Mouse (Mus musculus) lung, embryonic 15.5 days (tissue): ENCODE results near the gene Ptpn3. TPM values are rescaled to one million over a fixed set of nuclear protein-coding genes. Genes with fewer than 3 reads are reported as not detected.

Source experiments
- ATAC-seq: fragments of 200-750 bp; cut with Nextera tagmentation; 2 replicates; pipeline ENCODE4 v1.8.0; 2017; ENCODE audit warnings: moderate number of reproducible peaks, borderline replicate concordance; ENCODE audit not compliant: low FRiP score, low TSS enrichment; ENCODE audit errors: extremely low read depth
- H3K27ac ChIP-seq: fragments of 300-500 bp; sonication (generic); 2 replicates; pipeline ENCODE4 v1.5.1; 2015; ENCODE audit warnings: moderate library complexity, mild to moderate bottlenecking, inconsistent platforms
- H3K27me3 ChIP-seq: fragments of 300-500 bp; sonication (generic); 2 replicates; pipeline ENCODE4 v1.6.1; 2015; ENCODE audit warnings: inconsistent platforms
- H3K36me3 ChIP-seq: fragments of 300-500 bp; sonication (generic); 2 replicates; pipeline ENCODE4 v1.6.1; 2015; ENCODE audit warnings: inconsistent platforms
- H3K4me1 ChIP-seq: fragments of 300-500 bp; sonication (generic); 2 replicates; pipeline ENCODE4 v1.6.1; 2015; ENCODE audit warnings: inconsistent platforms
- H3K4me2 ChIP-seq: fragments of 300-500 bp; sonication (generic); 2 replicates; pipeline ENCODE4 v1.6.1; 2015; ENCODE audit warnings: inconsistent platforms, mild to moderate bottlenecking, moderate library complexity
- H3K4me3 ChIP-seq: fragments of 300-500 bp; sonication (generic); 2 replicates; pipeline ENCODE4 v1.5.1; 2015; ENCODE audit warnings: mild to moderate bottlenecking, inconsistent platforms
- H3K9ac ChIP-seq: fragments of 300-500 bp; sonication (generic); 2 replicates; pipeline ENCODE4 v1.6.1; 2015; ENCODE audit warnings: inconsistent platforms
- H3K9me3 ChIP-seq: fragments of 300-500 bp; sonication (generic); 2 replicates; pipeline ENCODE4 v1.6.1; 2016; ENCODE audit warnings: inconsistent platforms
- WGBS: fragments of 180-500 bp; shearing (Covaris S2); methylation state at CpG from one replicate; pipeline ENCODE4 v1.1.7; 2015; 5-methylcytosine and 5-hydroxymethylcytosine counted together
- polyA plus RNA-seq: library from polyadenylated mRNA; unstranded; fragments of >200 nt; fragmentation: Nextera tagmentation; extraction: Ambion mirVana; gene quantifications from 2 replicates; pipeline ENCODE4 v1.2.1, GENCODE M21; 2015

Ptpn3 gene
- polyA plus RNA-seq, 1 experiment from 2014 or later: 4.6 TPM

DNA sequence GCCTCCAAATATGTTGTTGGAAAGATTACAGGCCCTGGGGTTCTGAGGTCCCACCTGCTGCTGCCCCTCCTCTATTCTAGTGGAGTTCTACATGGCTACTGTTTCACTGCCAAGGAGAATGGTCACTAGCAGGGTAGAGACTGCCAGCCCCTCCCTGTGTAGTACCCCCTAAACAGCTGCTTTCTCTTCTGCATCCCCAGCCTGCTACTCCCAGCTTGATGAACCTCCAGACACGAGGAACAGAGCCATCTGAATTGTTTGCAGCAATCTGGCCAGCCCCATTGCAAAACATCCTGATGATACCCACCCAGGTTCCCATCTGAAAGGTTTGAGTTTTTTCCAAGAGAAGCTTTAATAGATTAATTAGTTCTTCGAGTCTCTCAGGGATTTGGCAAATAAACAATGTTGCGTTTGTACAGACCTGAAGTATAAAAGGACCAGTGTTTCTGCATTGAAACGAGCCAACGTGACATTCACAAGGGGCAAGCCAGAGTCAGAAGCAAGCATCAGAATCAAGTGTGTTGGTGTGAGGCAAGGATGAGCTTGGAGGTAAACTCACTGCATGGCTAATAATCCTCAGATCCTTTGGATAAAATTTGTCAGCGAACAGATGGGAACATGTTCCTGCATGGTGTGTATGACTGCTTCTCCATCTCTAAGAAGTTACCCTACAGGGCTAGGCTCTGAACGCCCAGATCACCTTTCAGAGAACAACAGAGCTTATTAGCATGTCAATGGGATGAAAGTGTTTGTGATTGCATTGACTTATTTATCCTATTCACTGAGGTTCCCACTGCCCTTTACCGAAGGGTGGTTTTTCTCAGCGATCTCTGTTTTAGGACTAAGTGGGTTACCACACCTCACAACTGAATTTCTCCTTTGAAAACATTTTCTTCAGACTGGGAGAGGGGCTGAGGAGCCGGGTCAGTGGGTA is 138.6 kb downstream of the Ptpn3 start:
- Histone ChIP-seq H3K4me1 (peaks cover 18% of the 10 kb centered on the region; the same call in 1 of the 2 replicates), H3K27me3 (no peaks in the 10 kb centered on the region), H3K9ac (no peak overlapping the region), H3K9me3 (no peaks in the 10 kb centered on the region), H3K4me2 (no peak overlapping the region), H3K4me3 (no peak overlapping the region), H3K27ac (no peak overlapping the region), H3K36me3 (no peaks in the 10 kb centered on the region)
- WGBS: 35% methylated on average over 10 of the region's 10 CpGs
- no peak for ATAC-seq

DNA sequence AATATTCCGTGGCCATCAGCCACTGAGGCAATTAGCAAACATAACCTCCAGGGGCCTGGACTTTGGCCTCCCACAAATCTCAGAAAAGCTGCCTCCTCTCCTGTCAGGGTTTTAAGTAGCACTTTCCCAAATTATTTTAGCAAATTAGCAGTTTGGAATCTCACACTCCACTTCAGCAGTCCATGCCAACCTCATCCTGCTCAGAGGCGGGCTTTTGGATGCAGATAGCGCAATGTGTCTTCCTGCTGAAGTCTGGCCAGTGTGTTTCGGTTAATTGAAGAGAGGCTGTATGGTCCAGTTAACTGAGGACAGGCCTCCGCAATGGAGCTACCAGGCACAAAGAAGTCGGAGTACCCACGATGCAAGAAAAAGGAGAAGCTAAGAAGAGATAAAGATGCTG is 141.1 kb downstream of the Ptpn3 start:
- 71% methylated on average over 7 of the region's 7 CpGs for WGBS
- Histone ChIP-seq H3K4me2 (no peak overlapping the region), H3K36me3 (no peaks in the 10 kb centered on the region), H3K27me3 (no peaks in the 10 kb centered on the region), H3K9me3 (no peaks in the 10 kb centered on the region), H3K4me1 (peaks cover 16% of the 10 kb centered on the region; the same call in 1 of the 2 replicates), H3K27ac (no peak overlapping the region), H3K9ac (no peak overlapping the region), H3K4me3 (no peak overlapping the region)
- ATAC-seq: no peak

DNA sequence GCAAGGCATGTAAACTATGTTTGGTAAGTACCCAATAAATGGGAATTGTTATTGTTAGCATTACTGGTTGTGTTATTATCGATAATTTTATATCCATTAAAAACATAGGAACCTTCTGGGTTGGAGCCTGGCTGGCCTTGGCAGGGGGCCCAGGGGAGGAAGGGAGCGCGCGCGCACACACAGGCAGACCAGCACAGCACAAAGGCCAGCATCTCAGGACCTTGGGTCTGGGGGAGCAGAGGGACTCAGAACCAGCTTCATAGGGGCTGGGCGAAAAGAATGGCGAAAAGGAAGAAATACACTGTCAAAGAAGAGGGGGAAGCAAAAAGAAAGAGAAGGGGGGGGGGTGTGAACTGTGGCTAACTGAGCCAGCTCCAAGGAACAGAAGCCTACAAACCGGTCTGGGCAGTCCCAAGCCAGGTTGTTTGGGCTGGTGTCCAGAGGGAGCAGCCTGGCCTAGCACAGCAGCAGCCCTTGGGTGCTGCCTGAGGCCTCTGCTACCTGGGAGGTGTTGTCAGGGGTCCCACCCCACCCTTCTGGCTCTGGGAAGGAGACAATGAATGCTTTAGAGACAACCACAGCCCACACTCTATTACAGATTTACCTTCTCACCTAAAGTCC is 145.0 kb downstream of the Ptpn3 start:
- ATAC-seq: peak; percentile 82; the same call in 1 of the 2 replicates
- no peaks in the 10 kb centered on the region for H3K9me3 ChIP-seq

DNA sequence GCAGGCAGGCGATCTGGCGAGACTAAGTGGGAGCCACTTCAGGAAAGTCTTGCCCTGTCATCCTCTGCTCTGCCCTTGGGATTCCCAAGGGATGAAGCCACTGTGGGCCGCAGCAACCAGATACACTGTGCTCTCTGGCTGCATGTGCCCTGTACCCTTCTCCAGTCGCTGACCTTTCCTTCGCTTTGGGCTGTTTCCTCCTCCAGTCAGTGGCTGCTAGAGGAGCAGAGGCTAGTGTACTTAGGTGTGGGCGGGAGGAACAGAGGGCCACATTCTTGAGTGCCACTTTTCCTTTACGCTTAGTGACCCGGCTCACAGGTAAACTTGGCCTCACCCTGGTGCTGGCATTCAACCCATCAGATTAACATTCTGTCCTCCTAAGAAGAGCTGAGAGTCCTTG is 147.8 kb downstream of the Ptpn3 start:
- ATAC-seq: peak; percentile 36; the same call in 1 of the 2 replicates
- H3K27ac ChIP-seq: peak overlapping the region; percentile 85
- H3K27me3 ChIP-seq: no peaks in the 10 kb centered on the region
- peak overlapping the region; percentile 34 for H3K4me2 ChIP-seq
- 31% methylated on average over 8 of the region's 8 CpGs for WGBS
- no peaks in the 10 kb centered on the region for H3K9me3 ChIP-seq
- no peaks in the 10 kb centered on the region for H3K36me3 ChIP-seq
- H3K4me1 ChIP-seq: peaks cover 25% of the 10 kb centered on the region
- 0 out of 2 replicates have a peak overlapping the region, but pooled peaks have one; percentile 17 for H3K9ac ChIP-seq
- no peak overlapping the region for H3K4me3 ChIP-seq

More for the DNA sequence above, 145.0 kb downstream of the Ptpn3 start:
- H3K4me2 ChIP-seq: no peak overlapping the region; the same call in 1 of the 2 replicates
- no peaks in the 10 kb centered on the region for H3K27me3 ChIP-seq
- H3K27ac ChIP-seq: peak overlapping the region; percentile 74
- WGBS: 59% methylated on average over 8 of the region's 8 CpGs
- no peak overlapping the region for H3K9ac ChIP-seq
- H3K4me3 ChIP-seq: no peak overlapping the region
- no peaks in the 10 kb centered on the region for H3K36me3 ChIP-seq
- H3K4me1 ChIP-seq: peaks cover 25% of the 10 kb centered on the region

DNA sequence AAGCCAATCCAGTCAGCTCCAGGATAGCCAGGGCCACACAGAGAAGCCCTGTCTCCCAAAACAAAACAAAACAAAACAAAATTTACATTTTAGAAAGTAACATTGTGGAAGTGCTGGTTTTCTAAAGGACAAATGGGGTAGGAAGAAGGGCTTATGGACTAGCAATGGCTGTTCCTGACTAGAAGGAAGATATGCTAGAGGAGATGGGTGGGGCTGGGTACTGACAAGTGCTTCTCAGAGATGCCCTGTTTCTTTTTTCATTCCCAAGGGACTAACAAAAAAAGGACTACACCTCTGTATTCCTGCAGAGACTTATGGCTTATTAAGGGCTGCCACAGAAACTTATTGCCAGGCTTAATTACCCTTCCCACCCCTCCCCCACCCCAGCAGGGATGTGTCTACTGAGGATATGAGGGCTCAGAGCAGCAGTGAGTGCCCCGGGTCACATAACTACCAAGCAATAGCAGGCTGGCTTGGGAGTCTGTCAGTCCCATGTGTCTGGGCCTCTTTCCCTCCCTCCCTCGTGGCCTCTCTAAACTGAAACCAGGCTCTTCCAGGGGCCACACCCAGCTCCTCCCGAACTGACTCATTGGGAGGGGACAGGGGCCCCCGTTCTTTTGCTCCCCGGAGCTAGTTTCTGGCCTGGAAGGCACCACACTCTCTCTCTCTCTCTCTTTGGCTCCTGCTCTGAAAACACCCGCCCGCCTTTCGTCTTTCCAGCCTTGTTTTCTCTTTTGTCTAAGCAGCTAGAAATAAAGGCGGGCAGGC is 148.4 kb downstream of the Ptpn3 start:
- H3K9me3 ChIP-seq: no peaks in the 10 kb centered on the region
- ATAC-seq: peak; percentile 53; the same call in 1 of the 2 replicates
- H3K9ac ChIP-seq: 0 out of 2 replicates have a peak overlapping the region, but pooled peaks have one; percentile 17
- H3K27me3 ChIP-seq: no peaks in the 10 kb centered on the region
- 8% methylated on average over 9 of the region's 9 CpGs for WGBS
- peak overlapping the region; percentile 34 for H3K4me2 ChIP-seq
- peak overlapping the region; percentile 85 for H3K27ac ChIP-seq
- H3K4me1 ChIP-seq: peaks cover 25% of the 10 kb centered on the region
- no peaks in the 10 kb centered on the region for H3K36me3 ChIP-seq
- H3K4me3 ChIP-seq: no peak overlapping the region

DNA sequence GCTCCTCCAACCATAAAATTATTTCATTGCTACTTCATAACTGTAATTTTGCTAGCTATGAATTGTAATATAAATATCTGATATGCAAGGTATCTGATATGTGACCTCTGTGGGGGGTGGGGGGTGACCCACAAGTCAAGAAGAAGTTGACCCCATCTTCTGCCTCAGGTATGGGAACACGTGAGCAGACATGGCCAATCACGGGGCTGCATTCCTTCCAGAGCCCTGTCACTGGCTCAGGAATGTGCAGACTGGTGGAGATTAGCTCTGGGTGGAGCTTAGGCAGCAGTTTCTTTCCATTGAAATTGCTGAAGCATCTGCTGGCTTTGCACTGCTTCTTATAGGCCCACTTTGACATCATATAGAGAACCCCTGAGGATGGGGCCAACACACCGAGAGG is 153.5 kb downstream of the Ptpn3 start:
- H3K4me1 ChIP-seq: peaks cover 8% of the 10 kb centered on the region; the same call in 1 of the 2 replicates
- H3K27ac ChIP-seq: no peak overlapping the region
- no peak overlapping the region for H3K4me2 ChIP-seq
- H3K27me3 ChIP-seq: peaks cover 18% of the 10 kb centered on the region
- 46% methylated on average over 3 of the region's 3 CpGs for WGBS
- H3K36me3 ChIP-seq: no peaks in the 10 kb centered on the region
- no peak overlapping the region for H3K4me3 ChIP-seq
- no peak for ATAC-seq
- H3K9me3 ChIP-seq: no peaks in the 10 kb centered on the region
- H3K9ac ChIP-seq: no peak overlapping the region

DNA sequence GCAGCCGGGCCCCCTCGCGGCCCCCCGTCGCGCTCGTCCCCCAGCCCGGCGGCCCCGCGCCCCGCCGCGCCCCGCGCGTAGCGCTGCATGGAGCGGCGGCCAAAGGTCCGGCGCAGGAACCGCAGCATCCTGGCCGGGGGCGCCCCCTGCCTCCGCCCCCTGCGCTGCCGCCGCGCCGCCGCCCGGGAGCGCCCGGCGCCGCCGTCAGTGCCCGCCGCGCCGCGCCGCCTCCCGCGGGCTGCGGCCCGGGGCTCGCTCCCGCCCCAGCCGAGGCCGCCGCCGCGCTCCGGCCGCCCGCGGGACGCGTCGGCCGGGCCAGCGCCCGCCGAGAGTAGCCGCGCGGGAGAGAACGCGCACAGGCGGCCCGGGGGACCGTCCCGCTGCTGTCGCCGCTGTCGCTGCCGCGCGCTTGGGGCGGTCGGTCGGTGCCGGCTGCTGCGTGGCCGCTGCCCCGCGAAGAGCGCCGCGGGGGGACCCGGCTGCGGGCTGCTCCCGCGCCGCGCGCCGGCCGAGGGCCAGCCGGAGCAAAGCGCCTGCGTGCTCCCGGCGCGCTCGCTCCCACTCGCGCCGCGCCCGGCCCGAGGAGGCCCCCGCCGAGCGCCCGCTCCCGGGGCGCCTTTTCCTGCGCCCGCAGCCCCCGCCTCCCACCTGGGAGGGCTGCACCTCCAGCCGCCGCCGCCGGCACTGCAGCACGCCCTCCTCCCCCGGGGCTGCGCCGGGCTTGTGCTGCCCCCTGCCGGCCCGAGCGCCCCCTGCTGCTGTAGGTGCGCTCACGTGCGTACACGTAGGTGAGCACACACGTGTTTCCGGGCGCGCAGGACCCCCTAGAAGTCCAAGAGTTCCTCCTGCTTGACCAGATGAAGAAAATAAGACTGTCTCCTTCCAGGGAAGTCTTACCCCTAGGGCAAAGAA is 158.4 kb downstream of the Ptpn3 start, which contains the start of gene Epb41l4b:
TSS of gene Epb41l4b (minus strand) at position 412 of the 912 bp plus-strand sequence.
- Histone ChIP-seq H3K4me2 (peak within 1 kb of the TSS; percentile 98), H3K9ac (peak within 1 kb of the TSS; percentile 51), H3K27ac (no peak within 1 kb of the TSS), H3K36me3 (no peaks in the 10 kb centered on the region), H3K9me3 (no peaks in the 10 kb centered on the region), H3K27me3 (peaks cover 63% of the 10 kb centered on the region), H3K4me3 (peak within 1 kb of the TSS; percentile 72), H3K4me1 (peaks cover 28% of the 10 kb centered on the region)
- ATAC-seq: peak; percentile 87
- WGBS: under 1% methylated on average over 39 of the region's 142 CpGs

DNA sequence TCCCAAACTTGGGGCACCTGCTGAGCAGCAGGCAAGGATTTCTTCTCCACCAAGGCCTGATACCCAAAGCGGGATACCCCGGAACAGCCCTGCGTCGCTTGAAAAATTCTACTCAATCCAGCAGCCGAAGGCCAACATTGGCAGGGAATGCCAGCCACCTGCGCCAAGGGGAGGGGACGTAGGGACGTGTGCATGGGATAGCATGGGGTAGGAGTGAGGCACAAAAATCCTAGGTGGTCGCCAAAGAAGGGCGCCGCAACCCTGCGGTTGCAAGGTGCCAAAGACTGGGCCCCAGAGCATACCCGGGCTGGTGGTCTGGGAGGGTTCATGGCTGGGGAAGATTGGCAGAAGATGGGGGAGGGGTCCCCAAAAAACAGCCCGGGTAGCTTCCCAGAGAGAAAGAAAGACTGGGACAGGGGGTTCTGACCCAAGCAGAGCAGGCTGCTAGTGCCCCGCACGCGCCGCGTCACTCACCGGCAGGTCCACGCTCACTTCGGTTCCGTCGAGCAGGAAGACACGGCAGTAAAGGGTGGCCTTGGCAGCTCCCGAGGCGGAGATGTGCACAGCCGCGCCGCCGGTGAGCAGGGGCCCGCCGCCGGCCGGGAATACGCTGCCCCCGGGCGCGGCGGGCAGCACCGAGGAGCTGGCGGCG is 159.1 kb downstream of the Ptpn3 start:
- no peak overlapping the region for H3K27ac ChIP-seq
- no peaks in the 10 kb centered on the region for H3K36me3 ChIP-seq
- peak overlapping the region; percentile 51 for H3K9ac ChIP-seq
- peak overlapping the region; percentile 72 for H3K4me3 ChIP-seq
- WGBS: 2% methylated on average over 38 of the region's 43 CpGs
- no peaks in the 10 kb centered on the region for H3K9me3 ChIP-seq
- peak; percentile 37 for ATAC-seq
- peaks cover 28% of the 10 kb centered on the region for H3K4me1 ChIP-seq
- peaks cover 70% of the 10 kb centered on the region for H3K27me3 ChIP-seq
- H3K4me2 ChIP-seq: peak overlapping the region; percentile 98

DNA sequence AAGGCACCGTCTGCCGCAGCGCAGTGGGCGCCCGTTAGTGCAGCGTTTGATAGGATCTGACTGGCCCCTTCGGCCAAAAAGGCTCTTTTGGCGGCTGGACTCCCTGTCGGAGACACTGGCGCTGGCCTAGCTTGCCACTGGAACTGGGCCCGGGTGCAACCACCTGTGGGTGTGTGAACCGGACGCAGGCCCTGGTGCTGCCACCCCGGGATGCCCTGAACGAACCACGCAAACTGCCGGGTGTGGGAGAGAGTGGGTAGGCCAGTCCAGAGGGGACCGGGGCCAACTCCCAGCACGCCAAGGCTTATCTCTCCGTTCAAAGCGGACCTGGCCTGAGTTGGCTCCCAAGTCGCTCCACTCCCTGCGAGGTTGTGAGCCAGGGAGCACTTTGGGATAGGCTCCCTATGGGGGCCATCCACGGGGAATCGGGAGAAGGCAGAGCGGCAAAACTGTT is 159.7 kb downstream of the Ptpn3 start:
- Histone ChIP-seq H3K4me3 (peak overlapping the region; percentile 72), H3K27ac (no peak overlapping the region), H3K4me2 (peak overlapping the region; percentile 98), H3K36me3 (no peaks in the 10 kb centered on the region), H3K4me1 (peaks cover 28% of the 10 kb centered on the region), H3K9me3 (no peaks in the 10 kb centered on the region), H3K9ac (no peak overlapping the region), H3K27me3 (peaks cover 72% of the 10 kb centered on the region)
- ATAC-seq: no peak
- 4% methylated on average over 26 of the region's 26 CpGs for WGBS

DNA sequence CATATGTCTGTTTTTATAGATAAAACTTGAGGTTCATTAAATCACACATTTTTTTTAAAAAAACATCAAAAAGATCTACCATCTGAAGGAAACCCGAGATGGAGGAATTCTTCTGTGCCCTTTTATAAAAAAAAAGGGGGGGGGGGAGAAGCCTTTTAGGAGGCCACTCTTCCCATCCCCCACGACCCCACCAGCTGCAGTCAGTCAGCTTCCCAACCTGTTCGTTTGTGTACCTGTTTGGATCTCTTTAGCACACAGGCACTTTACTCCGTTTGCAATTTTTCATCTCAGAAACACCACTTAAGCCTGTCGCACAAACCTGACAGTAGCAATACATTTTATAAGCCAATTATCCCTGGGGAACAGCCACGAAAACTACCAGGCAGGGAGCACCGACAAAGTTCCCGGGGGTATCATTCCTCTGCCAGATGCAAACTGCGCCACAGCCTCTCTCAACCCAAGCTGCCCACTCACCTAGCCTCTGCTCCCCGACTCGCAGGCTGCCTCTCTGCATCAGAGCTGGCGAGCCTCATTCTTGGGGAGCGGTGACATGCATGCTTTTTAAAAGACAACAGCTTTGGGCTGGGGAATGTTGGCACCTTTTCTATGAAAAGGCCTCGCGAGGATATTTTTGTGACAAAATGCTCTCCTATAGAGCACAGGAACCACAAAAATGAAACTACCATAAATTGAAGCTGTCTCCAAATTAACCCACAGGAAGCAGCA is 160.5 kb downstream of the Ptpn3 start:
- Histone ChIP-seq H3K4me1 (peaks cover 28% of the 10 kb centered on the region), H3K27ac (no peak overlapping the region), H3K4me2 (peak overlapping the region; percentile 98), H3K36me3 (no peaks in the 10 kb centered on the region), H3K9me3 (no peaks in the 10 kb centered on the region), H3K9ac (no peak overlapping the region), H3K4me3 (peak overlapping the region; percentile 72), H3K27me3 (peaks cover 75% of the 10 kb centered on the region)
- 19% methylated on average over 15 of the region's 15 CpGs for WGBS
- ATAC-seq: no peak
